Mouse (Mus musculus) c-Kit-positive CD71-negative TER-119-negative erythroid progenitor cells, embryonic 14.5 days (primary cell): ENCODE data around the gene Otos.

Experiments
- DNase-seq: peaks from one replicate; pipeline ENCODE4 v3.0.0-alpha.2; 2013; ENCODE audit warnings: low read depth

Otos gene

GRCm38 (mm10) chr1:92648673-92649072, at the start of gene Otos:
Otos (minus strand) TSS chr1:92648841.
- peak; percentile 57 for DNase-seq

DNA sequence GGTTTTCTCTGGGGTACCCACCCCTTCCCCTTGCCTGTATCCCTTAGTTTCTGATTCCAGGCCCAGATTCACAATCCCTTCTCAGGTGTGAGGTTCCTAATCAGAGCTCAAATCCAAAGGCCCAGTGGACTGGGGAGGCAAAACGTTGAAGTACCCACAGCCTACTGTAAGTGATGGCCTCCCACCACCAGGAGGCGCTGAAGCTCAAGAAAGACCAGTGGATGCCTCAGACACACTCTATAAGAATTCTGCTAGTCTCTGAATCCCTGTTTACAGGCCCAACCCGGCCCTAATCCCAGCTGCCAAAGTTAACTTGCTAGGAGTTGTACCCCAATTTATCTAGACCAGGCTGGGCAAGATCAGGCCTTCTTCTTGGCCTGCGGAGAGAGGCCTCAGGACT, 48.2 kb upstream of the Otos start:
- peak; percentile 72 for DNase-seq

- DNase-seq: no peak
Measured at GRCm38 (mm10) chr1:92695751-92696150, 47.1 kb upstream of the Otos start.

DNA sequence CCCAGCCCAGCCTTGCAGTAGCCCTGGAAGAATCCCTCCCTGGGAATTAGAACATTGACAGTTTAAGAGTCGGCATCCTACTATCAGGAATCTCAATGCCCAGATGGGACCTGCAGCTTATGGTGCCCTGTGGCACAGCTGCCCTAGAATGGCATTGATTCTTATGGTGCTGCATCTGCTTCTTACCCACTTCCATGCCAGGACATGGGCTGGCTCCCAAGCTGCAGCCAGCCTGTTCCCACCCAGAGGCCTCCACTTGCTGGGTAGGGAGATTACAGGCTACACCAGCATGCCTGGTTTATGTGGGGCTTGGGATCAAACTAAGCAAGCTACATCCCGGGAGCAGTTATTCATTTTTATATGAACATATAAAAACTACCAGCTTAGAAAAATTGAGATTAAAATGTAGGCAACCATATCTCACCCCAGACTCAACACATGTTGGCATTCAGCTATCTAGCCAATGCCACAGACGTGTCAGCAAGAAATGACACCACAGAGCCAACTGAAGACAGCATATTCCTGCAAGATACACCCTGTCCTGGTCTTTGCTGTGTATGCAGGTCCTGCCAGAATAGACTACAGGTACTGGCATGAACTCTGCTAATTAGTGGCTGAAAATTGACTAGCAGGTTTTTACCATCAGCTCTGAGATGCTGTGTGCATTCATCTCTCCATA, 42.7 kb upstream of the Otos start:
- DNase-seq: no peak

DNA sequence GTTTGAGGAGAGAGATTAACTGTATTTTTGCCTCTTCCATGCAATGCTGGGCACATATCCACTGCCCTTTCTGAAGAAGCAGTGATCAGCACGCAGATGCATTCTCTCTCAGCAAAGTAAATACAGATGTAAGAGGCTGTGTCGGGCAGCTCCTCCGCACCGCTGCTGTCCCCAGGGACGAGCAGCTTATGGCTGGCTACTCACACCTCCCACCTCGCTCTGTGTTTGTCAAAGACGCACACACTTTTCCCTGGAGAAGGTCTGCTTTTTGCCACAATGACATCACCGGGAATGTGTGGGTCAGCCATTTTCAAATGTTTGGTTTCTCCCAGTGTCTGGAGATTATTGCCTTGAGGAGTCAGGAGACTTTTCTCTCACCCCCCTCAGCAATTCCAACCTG, 38.4 kb upstream of the Otos start:
- no peak for DNase-seq

DNA sequence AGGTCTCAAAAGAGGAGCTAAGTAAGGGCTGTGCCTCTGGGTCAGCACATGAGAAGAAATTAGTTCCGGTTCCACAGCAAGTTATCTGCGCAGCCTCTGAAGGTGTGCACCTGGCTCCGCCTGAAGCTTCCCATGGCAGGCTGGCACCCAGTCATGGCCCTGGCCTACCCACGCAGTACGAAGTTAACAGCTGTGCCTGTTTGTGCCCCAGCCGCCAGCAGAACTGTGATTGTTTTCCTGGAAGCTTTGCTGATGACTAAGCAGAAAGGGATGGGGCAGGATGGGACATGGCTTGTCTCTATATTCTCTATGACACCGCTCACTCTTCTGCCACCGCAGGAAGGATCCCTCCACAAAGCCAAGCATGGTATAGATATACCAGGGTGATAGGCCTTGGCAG, 34.5 kb upstream of the Otos start:
- no peak for DNase-seq

DNA sequence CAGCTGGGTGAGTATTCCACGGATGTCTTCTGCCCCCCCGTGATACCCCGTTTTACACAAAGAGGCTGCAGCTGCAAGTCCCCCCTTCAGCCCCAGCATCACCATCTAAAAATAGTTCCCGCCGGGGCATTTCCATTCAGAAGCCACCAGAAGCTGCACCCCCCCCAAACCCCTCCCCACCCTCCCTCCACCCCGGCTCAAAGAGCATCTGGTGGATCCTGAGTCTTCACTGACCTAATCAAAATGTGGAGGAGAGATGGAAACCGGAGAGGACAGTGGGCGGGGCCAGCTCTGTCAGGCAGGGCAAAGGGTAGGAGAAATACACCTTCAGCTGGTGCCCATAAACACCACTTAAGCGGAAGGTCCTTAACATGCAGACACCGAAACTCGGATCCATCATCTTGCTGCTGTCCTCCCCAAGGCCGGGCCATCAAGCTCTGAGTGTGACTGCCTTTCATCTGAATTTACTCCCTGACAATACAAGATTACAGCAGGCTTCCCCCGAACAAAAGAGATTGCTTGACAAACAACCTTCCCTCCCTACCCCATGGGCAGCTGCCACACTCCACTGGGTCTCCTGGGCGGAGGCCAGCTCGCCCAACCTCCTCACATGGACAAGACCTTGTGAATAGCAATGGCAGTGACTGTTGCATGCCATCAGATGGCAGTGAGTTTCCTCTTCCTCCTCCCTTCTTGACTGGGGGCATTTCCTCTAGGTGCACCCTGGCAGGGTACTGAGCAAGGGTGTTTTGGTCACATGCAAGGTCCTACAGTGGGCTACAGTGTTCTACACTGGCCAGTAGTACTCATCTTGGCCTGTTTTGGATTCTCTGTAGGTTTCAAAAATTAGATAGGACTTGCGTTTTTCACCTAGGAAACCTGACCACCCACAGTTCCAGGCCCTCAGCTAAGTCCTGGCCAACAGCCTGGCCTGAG, 32.3 kb upstream of the Otos start:
- no peak for DNase-seq

DNA sequence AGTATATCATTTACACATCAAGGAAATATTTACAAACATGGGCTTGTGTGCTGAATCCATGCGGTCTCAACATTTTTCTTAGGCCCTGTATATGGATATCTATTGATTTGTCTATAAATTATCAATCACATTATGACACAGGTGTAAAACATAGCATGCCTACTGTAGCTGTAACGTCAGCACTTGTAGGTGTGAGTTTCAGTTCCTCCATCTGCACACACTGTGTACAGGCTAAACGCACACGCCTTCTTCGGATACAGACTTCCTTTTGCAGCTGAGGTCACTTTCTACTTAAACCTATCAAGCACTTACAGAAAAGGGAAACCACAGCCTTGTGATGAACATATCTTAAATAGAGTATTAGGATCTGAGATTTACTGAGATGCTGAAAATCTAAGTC, 30.1 kb upstream of the Otos start:
- no peak for DNase-seq

- DNase-seq: no peak
Measured at GRCm38 (mm10) chr1:92676676-92676975, 28.0 kb upstream of the Otos start.

- no peak for DNase-seq
Measured at GRCm38 (mm10) chr1:92675932-92676675, 27.5 kb upstream of the Otos start.

DNA sequence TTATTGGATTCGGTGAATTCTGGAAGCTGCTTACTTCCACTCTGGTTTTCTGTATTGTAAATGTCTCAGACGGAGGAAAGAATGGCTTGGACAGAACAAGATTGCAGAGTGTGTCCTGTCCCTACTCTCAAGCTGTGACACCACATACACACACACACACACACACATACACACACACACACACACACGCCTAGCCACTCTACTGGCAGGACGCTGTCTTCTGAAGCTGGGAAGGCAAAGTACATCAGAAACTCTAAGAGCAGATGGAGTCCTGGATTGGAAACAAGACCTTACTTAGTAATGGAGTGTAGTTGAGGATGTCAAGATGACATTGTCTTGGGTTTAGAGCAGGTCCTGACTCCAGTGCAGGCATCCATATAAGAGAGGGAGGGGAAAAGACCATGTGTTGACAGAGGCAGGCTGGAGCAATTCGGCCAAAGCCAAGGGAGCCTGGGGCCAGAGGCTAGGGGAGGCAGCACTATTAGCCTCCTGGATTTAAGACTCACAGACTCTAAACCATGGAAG, 24.7 kb upstream of the Otos start:
- DNase-seq: no peak

GRCm38 (mm10) chr1:92671326-92671725, 22.7 kb upstream of the Otos start:
- DNase-seq: no peak

DNA sequence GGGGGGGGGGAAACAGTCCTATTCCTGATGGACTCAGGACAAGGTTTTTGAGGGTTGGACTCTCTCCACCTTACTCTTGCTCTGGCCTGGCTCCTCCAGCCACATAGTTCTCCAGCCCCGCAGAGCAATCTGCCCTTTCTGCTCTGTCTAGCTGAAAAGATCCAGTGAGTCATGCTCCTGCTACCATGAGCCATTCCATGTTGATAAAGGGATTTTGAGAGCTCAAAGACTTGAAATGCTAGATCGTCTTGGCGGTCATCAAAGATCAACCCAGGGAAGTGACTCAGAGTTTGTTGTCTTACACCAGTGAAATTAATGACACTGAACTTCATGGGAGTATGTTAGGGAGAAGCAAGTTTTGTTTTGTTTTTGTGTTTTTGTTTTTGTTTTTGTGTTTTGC, 20.8 kb upstream of the Otos start:
- no peak for DNase-seq

GRCm38 (mm10) chr1:92667106-92667505, 18.5 kb upstream of the Otos start:
- no peak for DNase-seq

DNA sequence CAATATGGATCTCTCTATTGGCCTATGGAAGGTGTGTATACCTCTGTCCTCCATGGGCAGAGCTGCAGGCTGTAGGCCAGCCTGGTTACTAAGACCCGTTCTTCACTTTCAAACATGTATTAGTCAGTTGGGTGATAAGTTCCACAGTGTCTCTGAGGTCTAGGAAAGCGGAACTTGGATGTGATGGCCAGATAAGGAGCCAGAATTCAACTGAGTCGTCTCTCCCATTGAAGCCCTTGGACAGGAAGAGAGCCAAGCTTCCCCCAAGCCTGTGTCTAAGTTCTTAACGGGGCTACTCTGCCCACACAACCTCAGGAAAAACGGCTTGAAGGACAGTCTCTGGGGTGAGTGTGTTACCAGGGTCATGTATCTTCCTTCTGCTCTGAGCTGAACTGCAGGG, 10.8 kb upstream of the Otos start:
- DNase-seq: no peak

- no peak for DNase-seq
Measured at GRCm38 (mm10) chr1:92657025-92657820, 8.6 kb upstream of the Otos start.

DNA sequence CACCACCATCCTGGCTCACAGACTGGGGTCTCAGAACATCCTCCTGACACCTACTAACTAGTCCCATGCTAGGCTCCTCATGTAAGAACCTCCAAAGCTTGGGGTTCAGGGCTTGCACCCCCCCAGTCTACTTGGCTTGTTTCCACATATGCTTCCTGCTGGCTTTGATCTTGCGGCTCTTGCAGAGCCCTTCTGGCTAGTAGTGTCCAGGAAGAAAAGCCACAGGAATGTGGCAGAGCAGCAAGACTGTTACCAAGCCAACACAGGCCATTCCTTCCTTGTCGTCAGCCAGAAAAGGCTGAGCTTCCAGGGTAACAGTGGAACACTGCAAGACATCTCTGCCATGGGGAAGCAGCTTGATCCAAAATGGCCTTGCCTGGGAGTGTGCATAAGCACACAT, 6.0 kb upstream of the Otos start:
- no peak for DNase-seq

- no peak for DNase-seq
Measured at GRCm38 (mm10) chr1:92653179-92653578, 4.5 kb upstream of the Otos start.

- no peak for DNase-seq
Measured at GRCm38 (mm10) chr1:92651467-92651866, 2.8 kb upstream of the Otos start.

- DNase-seq: no peak
Measured at GRCm38 (mm10) chr1:92648197-92648596, 444 bp downstream of the Otos start.

GRCm38 (mm10) chr1:92647752-92648151, 889 bp downstream of the Otos start:
- peak; percentile 75 for DNase-seq

- no peak for DNase-seq
Measured at GRCm38 (mm10) chr1:92647026-92647425, 1.6 kb downstream of the Otos start.
